Mouse (Mus musculus): Measurements from ENCODE around the gene Tbx19. TPM values are rescaled to one million over a fixed set of nuclear protein-coding genes. Genes with fewer than 3 reads are reported as not detected.

The Tbx19 gene
- under 1 TPM; 0.16 to 0.17 TPM for total RNA-seq (2021)
- long read RNA-seq, experiment 1: 0 reads
- long read RNA-seq, experiment 2: 0 reads

DNA sequence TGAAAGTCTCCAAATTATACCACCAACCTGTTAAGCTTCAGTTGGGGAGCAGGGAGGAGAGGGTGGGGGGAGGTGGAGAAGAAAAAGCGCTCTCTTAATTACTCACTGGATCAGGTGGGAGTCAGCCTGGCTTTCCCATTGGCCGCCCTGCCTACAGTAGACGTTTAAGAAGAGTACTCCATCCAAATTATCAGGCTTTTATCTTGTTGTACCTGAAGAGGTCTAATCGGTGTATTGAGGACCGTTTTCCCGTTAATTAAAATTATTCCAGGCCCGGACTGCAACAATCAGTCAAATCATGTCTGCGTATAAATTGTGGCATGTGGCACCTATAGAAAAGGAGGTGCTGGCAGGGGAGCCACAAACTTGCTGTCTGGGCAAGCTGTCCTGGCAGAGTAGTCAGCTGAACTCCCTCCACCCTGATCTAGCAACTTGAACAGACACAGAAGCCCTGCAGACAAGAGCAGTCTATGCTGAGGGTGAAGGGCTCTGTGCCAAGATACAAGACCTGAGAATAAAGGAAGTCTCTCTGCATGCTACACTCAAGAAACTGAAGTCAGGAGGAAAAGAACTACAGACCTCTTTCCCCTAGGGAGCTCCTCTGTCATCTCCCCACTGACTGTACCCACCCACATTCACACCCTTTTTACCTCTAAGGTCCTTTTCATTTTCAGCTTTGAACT is at the start of gene Tbx19:
Tbx19 (minus strand) TSS at position 51 of the 683 bp plus-strand sequence.
- no peak for DNase-seq (ENCODE audit: low spot score in 2 of 2)

DNA sequence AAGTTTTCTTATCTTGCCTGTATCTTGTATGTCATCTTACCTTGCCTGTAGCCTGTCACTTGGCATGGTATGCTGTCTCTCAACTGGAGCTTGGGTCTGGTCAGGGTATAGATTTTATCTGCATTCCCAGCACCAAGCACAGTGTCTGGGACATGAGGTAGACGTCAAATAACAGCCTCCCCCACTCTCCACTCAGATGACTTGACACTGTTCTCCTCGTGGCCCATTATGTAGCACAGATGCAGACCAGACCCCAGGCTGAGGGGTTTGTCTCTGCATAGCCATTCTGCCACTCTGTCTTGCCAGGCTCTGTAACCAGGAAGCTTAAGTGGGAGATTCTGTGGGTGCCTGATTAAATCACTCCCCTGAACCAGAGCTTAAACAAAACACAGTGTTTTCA is 45.0 kb upstream of the Tbx19 start:
- DNase-seq (ENCODE audit: low spot score in 2 of 2): no peak

DNA sequence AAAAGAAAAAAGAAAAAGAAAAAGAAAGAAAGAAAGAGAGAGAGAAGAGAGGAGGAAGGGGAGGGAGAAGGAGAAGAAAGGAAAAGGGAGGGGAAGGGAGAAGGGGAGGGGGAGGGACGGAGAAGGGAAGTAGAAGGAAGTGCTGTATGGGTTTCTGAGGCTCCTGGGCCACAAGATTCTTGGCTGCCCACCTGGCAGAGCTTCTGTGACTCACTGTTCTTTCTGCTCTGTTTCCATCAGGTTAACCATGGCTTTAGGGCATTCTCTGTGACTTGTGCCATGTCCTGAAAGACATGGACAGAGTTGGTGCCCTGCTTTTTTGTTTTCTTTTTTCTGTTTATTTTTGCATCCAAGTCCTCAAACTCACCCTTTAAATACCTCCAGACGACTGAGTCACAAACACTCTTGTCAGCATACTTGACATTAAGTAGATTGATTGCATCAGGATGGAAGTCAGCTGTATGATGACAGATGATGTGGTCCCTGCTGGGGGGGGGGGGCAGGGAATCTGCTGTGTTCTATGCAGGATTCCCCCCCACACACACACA is 43.0 kb upstream of the Tbx19 start:
- no peak for DNase-seq (ENCODE audit: low spot score in 2 of 2)

- no peak for DNase-seq (ENCODE audit: low spot score in 2 of 2)
Observed at GRCm38 (mm10) chr1:165201445-165202012, 41.0 kb upstream of the Tbx19 start.

DNA sequence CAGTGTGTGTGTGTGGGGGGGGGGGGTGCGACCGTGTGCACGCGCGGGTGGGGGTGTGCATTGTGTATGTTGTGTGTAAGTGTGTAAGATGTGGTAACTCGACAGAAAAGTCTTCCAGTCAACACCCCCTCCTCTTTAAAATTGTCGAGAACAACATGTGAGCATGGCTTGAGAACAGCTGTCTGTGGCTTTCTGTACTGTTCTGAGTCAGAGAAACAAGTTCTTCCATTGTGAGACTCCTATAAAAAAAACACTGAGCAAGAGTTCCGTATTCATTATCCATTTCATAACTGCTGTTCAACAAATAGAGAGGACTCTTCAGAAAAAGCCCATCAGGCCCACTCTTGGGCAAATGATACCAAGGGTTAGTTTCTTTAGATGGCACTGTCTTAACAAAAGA is 40.2 kb upstream of the Tbx19 start:
- no peak for DNase-seq (ENCODE audit: low spot score in 2 of 2)

DNA sequence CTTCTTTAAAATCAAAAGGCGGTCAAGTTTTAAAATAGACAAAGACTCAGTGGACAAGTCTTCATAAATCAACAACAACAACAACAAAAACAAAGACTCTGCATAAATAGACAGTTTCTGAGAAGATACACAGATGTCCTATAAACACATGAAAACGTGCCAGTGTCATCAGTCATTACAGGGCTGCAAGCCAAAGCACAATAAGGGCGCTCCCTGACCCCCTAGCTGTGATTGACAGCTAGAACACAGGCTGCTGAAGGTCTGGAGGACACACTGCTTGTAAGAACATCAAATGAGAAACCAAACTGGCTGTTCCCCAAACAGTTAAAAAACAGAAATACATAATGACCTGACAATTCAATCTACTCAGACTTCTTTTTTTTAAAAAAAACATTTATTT is 39.1 kb upstream of the Tbx19 start:
- DNase-seq (ENCODE audit: low spot score in 2 of 2): no peak

GRCm38 (mm10) chr1:165198951-165199350 is 38.4 kb upstream of the Tbx19 start:
- DNase-seq (ENCODE audit: low spot score in 2 of 2): no peak

- DNase-seq (ENCODE audit: low spot score in 2 of 2): no peak
Observed at GRCm38 (mm10) chr1:165197875-165198274, 37.3 kb upstream of the Tbx19 start.

- no peak for DNase-seq (ENCODE audit: low spot score in 2 of 2)
Observed at GRCm38 (mm10) chr1:165195396-165195960, 34.9 kb upstream of the Tbx19 start.

- no peak for DNase-seq (ENCODE audit: low spot score in 2 of 2)
Observed at GRCm38 (mm10) chr1:165194662-165195013, 34.1 kb upstream of the Tbx19 start.

DNA sequence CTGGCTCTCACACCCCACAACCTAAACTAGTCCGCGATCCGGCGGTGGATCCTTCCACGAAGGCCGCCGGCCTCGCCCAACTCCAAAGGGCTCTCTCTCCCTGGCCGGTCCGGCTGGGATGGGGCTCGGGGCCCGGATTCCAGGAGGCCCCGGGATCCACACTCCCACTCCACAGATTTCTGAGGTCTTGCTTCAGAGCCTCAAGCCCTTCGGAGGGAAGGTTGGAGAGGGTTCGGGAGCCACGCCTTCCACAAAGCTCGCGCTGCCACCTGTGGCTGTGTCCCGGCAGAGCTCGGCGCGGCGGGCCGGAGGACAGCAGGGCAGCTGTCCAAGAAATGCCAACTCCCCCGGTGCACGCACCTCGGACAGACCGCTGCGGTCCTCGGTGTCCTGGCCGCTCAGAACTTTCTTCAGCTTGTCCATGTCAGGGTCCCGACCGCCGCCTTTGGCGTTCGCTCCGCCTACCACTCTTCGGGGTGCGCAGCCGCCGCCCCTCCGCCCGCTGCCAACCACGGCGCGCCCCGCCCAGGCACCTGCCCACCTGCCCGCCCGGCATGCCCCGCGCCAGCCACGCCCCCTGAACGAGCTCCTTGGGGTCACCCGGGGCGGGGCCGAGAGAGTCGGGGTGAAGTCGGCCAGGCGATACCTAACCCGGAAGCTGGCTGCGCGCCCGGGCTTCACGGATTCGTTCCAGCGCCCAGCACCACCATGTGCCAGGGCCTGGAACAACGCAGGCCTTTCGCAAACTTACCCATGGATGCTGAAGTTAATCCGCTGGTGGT is 33.5 kb upstream of the Tbx19 start, which contains the start of gene Sft2d2:
Sft2d2 (minus strand) TSS at position 559 of the 782 bp plus-strand sequence.
- peak; percentile 77 to 85 for DNase-seq (ENCODE audit: low spot score in 2 of 2)

DNA sequence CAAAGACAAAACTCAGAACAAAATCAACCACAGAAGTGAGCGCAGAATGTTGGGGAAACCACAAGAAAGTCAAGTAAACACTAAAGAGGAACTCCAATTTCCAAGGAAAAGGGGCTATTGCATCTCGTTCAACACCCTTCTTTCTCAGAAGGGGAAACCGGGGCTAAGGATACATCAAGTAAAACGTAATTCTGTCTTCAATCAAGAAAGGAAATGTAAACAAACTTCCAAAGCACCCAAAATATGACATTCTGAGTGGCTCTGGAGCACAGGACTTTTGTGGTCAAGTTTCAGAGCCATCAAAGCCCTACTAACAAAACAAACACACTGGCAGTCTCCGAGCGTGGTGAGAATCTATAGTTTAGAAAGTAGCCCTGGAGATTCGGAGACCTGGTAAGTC is 32.9 kb upstream of the Tbx19 start:
- no peak for DNase-seq (ENCODE audit: low spot score in 2 of 2)

GRCm38 (mm10) chr1:165192714-165193264 is 32.2 kb upstream of the Tbx19 start:
- no peak for DNase-seq (ENCODE audit: low spot score in 2 of 2)

DNA sequence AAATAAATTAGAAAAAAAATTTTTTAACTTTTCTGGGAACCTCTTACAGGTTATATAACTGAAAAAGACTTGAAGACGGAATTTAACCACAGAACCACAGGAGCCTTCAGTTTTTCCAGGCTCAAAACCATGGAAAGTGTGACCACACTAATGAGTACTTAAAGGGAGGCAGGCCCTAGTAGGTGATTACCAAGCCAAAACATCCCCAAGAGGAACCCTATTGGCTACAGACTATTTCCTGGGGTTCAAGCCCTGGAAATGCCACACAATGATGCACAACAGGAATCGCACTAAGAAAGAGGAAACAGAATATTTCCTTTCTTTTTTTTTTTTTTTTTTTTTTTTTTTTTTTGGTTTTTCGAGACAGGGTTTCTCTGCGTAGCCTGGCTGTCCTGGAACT is 31.5 kb upstream of the Tbx19 start:
- DNase-seq (ENCODE audit: low spot score in 2 of 2): no peak

GRCm38 (mm10) chr1:165191611-165192010 is 31.0 kb upstream of the Tbx19 start:
- DNase-seq (ENCODE audit: low spot score in 2 of 2): no peak

DNA sequence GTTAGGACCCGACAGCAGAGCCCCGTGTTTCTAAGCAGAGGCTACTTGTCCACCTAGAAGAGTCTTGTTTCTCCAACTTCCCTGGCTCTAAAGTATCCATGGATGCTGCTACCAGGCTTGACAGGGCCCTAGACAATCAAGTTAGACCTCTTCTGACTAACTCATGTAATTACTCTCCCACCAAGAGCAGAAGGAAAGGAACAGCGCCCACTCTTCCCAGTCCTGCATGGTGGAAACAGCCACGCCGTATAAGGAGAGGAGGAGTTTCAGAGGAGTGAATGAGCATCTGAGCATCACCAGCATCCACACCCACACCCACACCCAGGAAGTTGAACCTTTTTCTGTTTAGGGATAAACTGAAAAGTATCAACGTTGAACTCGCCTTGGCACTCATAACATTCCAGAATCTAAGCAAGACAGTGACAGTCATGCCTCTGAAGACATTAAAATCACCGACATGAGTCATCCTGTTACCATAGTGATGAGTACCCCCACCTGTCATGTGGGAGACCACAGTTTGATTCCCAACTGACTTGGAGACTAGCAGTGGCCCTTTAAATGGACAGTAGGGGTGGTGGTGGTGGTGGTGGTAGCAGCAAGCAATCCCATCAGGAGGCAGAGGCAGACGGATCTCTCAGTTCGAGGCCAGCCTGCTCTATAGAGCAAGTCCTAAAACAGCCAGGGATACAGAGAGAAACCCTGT is 30.1 kb upstream of the Tbx19 start:
- DNase-seq (ENCODE audit: low spot score in 2 of 2): no peak

- no peak for DNase-seq (ENCODE audit: low spot score in 2 of 2)
Observed at GRCm38 (mm10) chr1:165190068-165190467, 29.5 kb upstream of the Tbx19 start.

- DNase-seq (ENCODE audit: low spot score in 2 of 2): no peak
Observed at GRCm38 (mm10) chr1:165188806-165189580, 28.4 kb upstream of the Tbx19 start.

DNA sequence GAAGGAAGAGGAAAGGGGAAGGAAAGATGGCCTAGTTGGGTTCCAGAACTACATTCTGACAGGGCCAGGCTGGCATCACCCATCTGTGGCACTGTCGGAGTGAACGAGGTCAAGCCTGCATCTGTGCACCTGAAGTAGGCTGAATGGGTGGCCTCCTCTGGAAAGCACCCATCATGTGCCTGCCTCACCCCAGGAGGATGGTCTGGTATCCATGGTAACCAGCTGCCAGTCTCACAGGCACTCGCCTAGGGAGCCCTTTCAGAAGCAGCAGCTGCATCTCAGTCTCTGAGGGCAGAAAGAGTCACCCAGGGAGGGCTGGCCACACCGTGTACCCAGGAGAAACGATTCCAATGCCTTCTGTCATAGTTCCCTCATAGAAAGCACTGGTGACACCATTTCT is 26.8 kb upstream of the Tbx19 start:
- no peak for DNase-seq (ENCODE audit: low spot score in 2 of 2)

DNA sequence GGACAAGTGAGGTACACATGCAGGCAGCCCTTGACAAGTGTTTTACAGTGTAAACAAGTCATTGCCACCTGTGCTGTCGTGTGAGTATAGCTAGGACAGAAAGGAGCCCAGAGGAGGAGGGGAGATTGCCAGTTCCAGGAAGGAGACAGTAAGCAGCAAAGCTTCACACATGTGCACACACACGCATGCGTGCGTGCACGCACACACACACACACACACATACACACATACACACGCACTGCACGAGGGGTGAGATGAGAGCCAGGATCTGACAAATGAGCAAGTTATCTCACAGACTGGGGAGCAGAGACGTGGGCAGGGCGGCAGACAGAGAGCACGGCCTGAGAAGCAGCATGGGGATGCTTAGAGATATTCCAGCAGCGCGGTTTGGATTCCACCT is 25.9 kb upstream of the Tbx19 start:
- DNase-seq (ENCODE audit: low spot score in 2 of 2): no peak
